Mouse (Mus musculus) brown adipose tissue, adult 24 weeks (tissue): ENCODE measurements around the gene Tspan33. TPM values are rescaled to one million over a fixed set of nuclear protein-coding genes. Genes with fewer than 3 reads are reported as not detected.
"Not testable (repeated sequence)": the region's sequence is repeated elsewhere in the genome, so short reads cannot be mapped to it uniquely, and the experiment has no call there.

ENCODE experiments used
- H3K27ac ChIP-seq: fragments of 200-500 bp; replicated peaks from 2 replicates; pipeline ENCODE4 v1.5.1; 2012; ENCODE audit warnings: low read depth, mild to moderate bottlenecking, low read length
- H3K4me1 ChIP-seq: fragments of 200-500 bp; 2 replicates; pipeline ENCODE4 v1.6.1; 2012; ENCODE audit warnings: low read length, mixed read lengths; ENCODE audit not compliant: control insufficient read depth, insufficient read depth, insufficient read length
- H3K4me3 ChIP-seq: fragments of 200-500 bp; 2 replicates; pipeline ENCODE4 v1.5.1; 2012; ENCODE audit warnings: low read depth, mild to moderate bottlenecking, low read length, moderate library complexity; ENCODE audit not compliant: insufficient read depth
- polyA plus RNA-seq: library from polyadenylated mRNA; stranded (reverse); fragments of >200 nt; gene quantifications from 2 replicates; pipeline ENCODE4 v1.2.4, GENCODE M21; 2012; ENCODE audit not compliant: missing spikeins, insufficient read depth, insufficient read length

Tspan33 gene
- polyA plus RNA-seq: 0.67 TPM in 1 of 2 replicates, not detected in the other

DNA sequence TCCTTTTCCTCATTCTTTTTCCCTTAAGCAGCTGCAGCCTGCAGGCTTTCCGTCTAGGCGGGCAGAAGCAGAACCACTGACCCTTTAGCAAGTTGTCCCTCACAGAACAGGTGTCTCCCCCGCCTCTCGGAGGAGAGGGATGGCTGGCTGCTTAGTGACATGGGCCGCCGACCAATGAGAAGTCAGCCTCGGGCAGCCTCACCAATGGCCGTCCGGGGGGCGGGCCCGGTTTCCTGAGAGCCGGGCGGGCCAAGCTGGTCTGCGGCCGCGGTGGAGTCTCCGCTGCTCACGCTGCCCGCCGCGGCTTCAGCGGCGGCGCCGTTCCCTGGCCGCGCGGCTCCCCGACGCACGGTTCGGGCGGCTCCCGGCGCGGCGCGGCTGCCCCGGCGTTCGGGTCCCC is at the start of gene Tspan33:
Gene Tspan33, plus strand, starts transcription at position 270 of the 400 bp plus-strand sequence.
- Histone ChIP-seq H3K27ac (no peak within 1 kb of the TSS), H3K4me1 (no peaks in the 10 kb centered on the region), H3K4me3 (peak within 1 kb of the TSS; percentile 61)

DNA sequence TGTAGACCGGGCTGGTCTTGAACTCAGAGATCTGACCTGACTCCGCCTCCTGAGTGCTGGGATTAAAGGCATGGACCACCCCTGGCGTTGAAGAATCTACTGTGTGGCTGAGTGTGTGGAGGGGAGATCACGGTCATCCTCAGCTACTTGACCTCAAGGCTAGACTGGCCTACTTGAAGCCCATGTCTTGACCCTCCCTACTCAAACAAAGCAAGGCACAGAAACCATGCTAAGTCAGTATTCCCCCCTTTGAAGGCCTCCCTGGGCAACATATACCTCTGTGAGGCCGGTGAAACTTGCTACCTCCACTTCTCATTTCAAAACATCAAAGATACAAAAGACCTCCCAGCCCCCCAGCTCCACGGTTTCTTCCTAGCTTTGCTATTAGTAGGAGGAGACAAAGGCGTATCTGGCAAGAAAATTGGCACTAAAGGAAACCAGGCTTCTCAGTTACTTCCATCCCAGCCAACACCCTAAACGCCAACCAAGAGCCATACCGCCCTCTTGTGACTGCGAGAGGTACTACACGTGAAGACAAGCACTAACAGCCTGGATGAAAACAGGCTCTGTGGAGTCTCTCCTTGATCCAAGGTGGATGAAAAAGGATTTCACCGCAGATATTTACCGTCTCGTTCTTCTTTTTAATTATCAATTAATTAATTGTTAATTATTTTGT is 44.4 kb upstream of the Tspan33 start:
- H3K4me3 ChIP-seq: no peak overlapping the region
- no peaks in the 10 kb centered on the region for H3K4me1 ChIP-seq
- H3K27ac ChIP-seq: no peak overlapping the region

- H3K4me3 ChIP-seq: no peak overlapping the region
- H3K27ac ChIP-seq: no peak overlapping the region
- no peaks in the 10 kb centered on the region for H3K4me1 ChIP-seq
Measured at GRCm38 (mm10) chr6:29650170-29650549, 43.9 kb upstream of the Tspan33 start.

- H3K27ac ChIP-seq: no peak overlapping the region
- no peak overlapping the region for H3K4me3 ChIP-seq
- H3K4me1 ChIP-seq: no peaks in the 10 kb centered on the region
Measured at GRCm38 (mm10) chr6:29653271-29653670, 40.8 kb upstream of the Tspan33 start.

GRCm38 (mm10) chr6:29658626-29659475 is 35.2 kb upstream of the Tspan33 start:
- H3K4me1 ChIP-seq: no peaks in the 10 kb centered on the region
- no peak overlapping the region for H3K4me3 ChIP-seq
- no peak overlapping the region for H3K27ac ChIP-seq

- Histone ChIP-seq H3K4me3 (no peak overlapping the region), H3K27ac (no peak overlapping the region), H3K4me1 (no peaks in the 10 kb centered on the region)
Measured at GRCm38 (mm10) chr6:29659964-29660363, 34.1 kb upstream of the Tspan33 start.

DNA sequence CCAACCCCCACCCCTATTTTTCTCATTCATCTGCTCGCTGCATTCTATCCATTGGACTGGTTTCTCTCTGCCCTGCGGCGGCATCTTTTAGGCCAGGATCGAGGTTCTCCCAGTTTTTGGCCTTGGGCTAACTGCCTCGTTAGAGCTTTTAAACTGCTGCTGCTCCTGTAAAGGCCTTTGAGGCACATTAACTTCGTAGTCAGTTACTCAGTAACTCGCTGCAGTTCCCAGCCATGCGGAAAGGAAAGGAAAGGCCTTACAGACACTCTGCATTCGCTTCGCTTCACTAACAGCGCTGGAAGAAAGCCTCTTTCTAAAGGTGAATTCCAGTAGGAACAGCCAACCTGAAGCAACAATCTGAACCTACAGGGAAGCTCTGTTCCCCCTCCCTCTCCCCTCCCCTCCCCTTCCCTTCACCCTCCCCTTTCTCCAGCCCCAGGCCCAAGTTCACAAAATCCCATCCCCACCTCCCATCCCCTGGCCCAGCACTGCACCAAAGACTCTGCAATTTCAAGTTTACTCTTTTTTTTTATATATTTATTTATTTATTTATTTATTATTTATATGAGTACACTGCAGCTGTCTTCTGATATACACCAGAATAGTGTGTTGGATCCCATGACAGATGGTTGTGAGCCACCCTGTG is 33.2 kb upstream of the Tspan33 start:
- Histone ChIP-seq H3K27ac (no peak overlapping the region), H3K4me1 (no peaks in the 10 kb centered on the region), H3K4me3 (no peak overlapping the region)

DNA sequence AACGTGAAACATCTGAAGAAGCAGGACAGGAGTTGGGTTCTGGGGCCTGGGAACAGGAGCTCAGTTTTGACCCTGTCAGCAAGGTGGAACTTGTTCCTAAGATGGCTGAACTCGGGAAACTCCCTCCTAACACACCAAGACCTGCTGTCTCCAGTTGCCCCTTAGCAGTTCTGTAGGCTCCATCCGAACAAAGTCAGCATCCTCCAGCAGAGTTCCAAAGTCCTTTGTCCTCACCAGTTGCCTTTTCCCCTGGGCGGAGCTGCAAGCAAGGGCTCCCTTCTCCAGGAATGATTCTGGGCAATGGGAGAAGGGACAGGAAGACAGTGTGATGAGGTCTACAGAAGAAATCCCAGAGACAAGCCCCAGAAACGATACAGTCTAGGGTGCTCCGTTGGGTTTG is 26.8 kb upstream of the Tspan33 start:
- Histone ChIP-seq H3K27ac (no peak overlapping the region), H3K4me3 (no peak overlapping the region), H3K4me1 (no peaks in the 10 kb centered on the region)

DNA sequence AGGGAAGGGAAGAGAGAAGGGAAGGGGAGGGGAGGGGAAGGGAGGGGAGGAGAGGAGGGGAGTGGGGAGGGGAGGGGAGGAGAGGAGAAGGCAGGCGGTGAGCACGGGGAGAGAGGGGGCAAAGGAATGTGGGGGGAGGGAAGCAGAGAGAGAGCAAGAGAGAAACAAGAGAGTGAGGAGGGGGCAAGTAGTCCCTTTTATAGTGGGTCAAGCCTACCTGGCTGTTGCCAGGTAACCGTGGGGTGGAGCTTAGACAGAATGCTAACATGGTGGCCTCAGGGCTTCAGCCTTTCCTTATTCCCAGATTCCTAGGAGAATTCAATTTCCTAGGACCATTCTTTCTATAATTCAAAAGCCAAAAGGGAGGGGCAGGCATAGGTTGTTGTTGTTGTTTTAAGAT is 22.3 kb upstream of the Tspan33 start:
- no peak overlapping the region for H3K4me3 ChIP-seq
- no peaks in the 10 kb centered on the region for H3K4me1 ChIP-seq
- no peak overlapping the region for H3K27ac ChIP-seq

GRCm38 (mm10) chr6:29672563-29673411 is 21.2 kb upstream of the Tspan33 start:
- no peak overlapping the region for H3K27ac ChIP-seq
- H3K4me1 ChIP-seq: no peaks in the 10 kb centered on the region
- no peak overlapping the region for H3K4me3 ChIP-seq

GRCm38 (mm10) chr6:29673739-29674138 is 20.3 kb upstream of the Tspan33 start:
- H3K27ac ChIP-seq: no peak overlapping the region
- no peak overlapping the region for H3K4me3 ChIP-seq
- no peaks in the 10 kb centered on the region for H3K4me1 ChIP-seq

DNA sequence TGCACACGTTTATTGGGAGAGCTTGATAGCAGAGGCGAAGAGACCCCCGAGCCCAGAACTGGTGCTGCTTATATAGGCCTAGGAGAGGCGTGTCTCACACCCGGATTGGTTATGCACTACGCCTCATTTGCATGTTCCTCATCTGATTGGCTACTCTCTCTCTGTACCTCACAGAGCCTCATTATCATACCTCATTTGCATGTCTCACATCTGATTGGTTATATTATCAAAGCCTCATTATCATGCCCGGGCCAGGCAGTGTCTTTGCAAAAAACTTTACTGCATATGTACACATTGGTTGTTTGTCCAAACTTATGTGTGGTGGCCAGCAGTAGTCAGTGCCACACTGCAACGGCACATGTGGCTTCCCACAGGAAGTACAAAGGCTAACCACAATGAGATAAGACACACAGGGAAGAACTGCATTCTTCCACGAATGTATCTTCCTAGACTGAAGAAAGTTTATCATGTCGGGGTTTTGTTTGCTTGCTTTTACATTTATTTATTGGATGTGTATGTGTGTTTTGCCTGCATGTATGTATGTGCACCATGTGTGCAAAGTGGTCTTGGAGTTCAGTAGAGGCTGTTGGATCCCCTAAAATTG is 14.0 kb upstream of the Tspan33 start:
- H3K4me1 ChIP-seq, H3K4me3 ChIP-seq: not testable (repeated sequence)

GRCm38 (mm10) chr6:29681853-29682252 is 12.2 kb upstream of the Tspan33 start:
- Histone ChIP-seq H3K4me1 (no peaks in the 10 kb centered on the region; the same call in 1 of the 2 replicates), H3K4me3 (no peak overlapping the region), H3K27ac (no peak overlapping the region)

More for the DNA sequence above, 14.0 kb upstream of the Tspan33 start:
- not testable (repeated sequence) for H3K27ac ChIP-seq

- Histone ChIP-seq H3K4me3 (no peak overlapping the region), H3K27ac (no peak overlapping the region), H3K4me1 (no peaks in the 10 kb centered on the region; the same call in 1 of the 2 replicates)
Measured at GRCm38 (mm10) chr6:29684686-29685085, 9.3 kb upstream of the Tspan33 start.
